Mouse (Mus musculus): ENCODE data around the gene S100a4. TPM values are rescaled to one million over a fixed set of nuclear protein-coding genes. Genes with fewer than 3 reads are reported as not detected.

Gene S100a4
- 0.96 and 1.9 TPM in 2 replicates for polyA plus RNA-seq (2012; rRNA removed)

DNA sequence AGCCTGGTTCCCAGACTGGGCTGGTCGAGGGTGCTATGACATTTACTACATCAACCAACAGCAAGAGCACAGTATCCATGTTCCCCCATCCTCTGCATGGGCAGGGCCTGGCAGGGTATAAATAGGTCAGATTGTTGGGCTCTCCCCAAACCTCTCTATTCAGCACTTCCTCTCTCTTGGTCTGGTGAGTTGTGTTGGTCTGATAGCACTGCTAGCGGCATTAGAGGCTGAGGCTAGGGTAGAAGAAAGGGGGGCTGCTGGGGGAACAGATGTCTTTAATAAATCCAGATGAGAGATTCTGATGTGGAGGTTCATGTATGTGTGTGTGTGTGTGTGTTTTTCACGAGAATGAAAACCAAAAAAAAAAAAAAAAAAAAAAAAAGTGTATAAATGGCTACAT lies at the start of gene S100a4:
S100a4 (plus strand) TSS at position 149 of the 400 bp plus-strand sequence.
- Histone ChIP-seq H3K27ac (ENCODE audit: control insufficient read depth, insufficient read depth, low read depth, low read length) (no peak within 1 kb of the TSS), H3K4me1 (ENCODE audit: control insufficient read depth, insufficient read depth, low read length) (no peaks in the 10 kb centered on the region; the same call in 1 of the 2 replicates), H3K27me3 (ENCODE audit: control insufficient read depth, insufficient read depth, low read length) (no peaks in the 10 kb centered on the region), H3K36me3 (ENCODE audit: control insufficient read depth, insufficient read depth, low read length) (no peaks in the 10 kb centered on the region), H3K4me3 (ENCODE audit: control insufficient read depth, low read depth, low read length) (no peak within 1 kb of the TSS)
- TF ChIP-seq POLR2A (IDR thresholded peaks at IDR 0.05; ENCODE audit: control insufficient read depth, low read depth, low read length) (no peak), CTCF (IDR thresholded peaks at IDR 0.05; ENCODE audit: control insufficient read depth, insufficient read depth, insufficient replicate concordance, low read depth, low read length) (no peak)

DNA sequence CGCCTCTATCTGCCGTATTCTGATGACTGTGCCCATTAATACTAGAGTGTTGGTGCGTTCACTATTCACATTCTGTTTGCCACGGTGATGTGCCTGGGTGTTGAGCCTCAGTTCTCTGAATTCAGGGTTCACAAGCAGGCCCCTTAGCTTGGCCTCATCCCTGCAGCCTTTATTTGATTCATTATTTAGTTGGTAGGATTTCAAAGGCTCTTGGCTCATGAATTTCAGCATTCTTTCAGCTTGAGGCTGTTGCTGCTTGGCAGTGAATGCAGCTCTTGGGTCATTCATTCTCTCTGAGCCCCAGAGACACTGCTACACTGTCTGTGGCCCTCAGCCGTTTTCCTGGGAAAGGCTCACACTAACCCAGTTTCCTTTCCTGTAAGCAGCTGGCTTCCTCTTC lies 47.6 kb upstream of the S100a4 start:
- TF ChIP-seq POLR2A (IDR thresholded peaks at IDR 0.05; ENCODE audit: control insufficient read depth, low read depth, low read length), result no peak
- TF ChIP-seq CTCF (IDR thresholded peaks at IDR 0.05; ENCODE audit: control insufficient read depth, insufficient read depth, insufficient replicate concordance, low read depth, low read length), result no peak
- Histone ChIP-seq H3K27ac (ENCODE audit: control insufficient read depth, insufficient read depth, low read depth, low read length) (no peak overlapping the region), H3K4me3 (ENCODE audit: control insufficient read depth, low read depth, low read length) (no peak overlapping the region), H3K36me3 (ENCODE audit: control insufficient read depth, insufficient read depth, low read length) (no peaks in the 10 kb centered on the region), H3K27me3 (ENCODE audit: control insufficient read depth, insufficient read depth, low read length) (no peaks in the 10 kb centered on the region), H3K4me1 (ENCODE audit: control insufficient read depth, insufficient read depth, low read length) (peaks cover 2% of the 10 kb centered on the region; the same call in 1 of the 2 replicates)

DNA sequence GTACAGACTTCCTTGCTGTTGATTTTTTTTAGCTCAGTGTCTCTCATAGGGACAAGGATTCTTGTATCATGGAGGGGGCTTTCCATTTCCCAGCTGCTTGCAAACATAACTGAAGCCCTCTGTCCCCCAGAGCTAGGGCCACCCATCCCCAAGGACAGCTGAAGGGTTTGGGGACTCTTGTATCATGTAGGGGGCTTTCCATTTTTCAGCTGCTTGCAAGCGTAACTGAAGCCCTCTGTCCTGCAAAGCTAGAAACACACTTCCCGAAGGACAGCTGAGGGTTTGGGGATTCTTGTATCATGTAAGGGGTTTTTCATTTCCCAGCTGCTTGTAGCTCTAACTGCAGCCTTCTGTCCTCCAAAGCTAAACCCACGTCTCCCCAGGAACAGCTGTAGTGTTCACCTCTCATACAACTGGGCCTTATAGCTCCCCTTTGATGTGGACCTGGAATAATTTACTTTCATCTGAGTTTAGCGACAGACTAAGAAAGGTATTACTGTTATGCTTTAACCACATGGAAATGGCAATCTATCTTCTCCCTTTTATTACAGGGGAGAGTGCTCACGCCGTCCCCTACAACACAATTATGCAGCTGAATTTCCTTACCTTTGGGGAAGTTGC lies 43.5 kb upstream of the S100a4 start, which contains the start of gene S100a3:
S100a3 (plus strand) TSS at position 571 of the 621 bp plus-strand sequence.
- Histone ChIP-seq H3K4me3 (ENCODE audit: control insufficient read depth, low read depth, low read length) (no peak within 1 kb of the TSS), H3K36me3 (ENCODE audit: control insufficient read depth, insufficient read depth, low read length) (no peaks in the 10 kb centered on the region), H3K27ac (ENCODE audit: control insufficient read depth, insufficient read depth, low read depth, low read length) (no peak within 1 kb of the TSS), H3K4me1 (ENCODE audit: control insufficient read depth, insufficient read depth, low read length) (no peaks in the 10 kb centered on the region), H3K27me3 (ENCODE audit: control insufficient read depth, insufficient read depth, low read length) (no peaks in the 10 kb centered on the region)
- TF ChIP-seq CTCF (IDR thresholded peaks at IDR 0.05; ENCODE audit: control insufficient read depth, insufficient read depth, insufficient replicate concordance, low read depth, low read length) (no peak), POLR2A (IDR thresholded peaks at IDR 0.05; ENCODE audit: control insufficient read depth, low read depth, low read length) (no peak)

DNA sequence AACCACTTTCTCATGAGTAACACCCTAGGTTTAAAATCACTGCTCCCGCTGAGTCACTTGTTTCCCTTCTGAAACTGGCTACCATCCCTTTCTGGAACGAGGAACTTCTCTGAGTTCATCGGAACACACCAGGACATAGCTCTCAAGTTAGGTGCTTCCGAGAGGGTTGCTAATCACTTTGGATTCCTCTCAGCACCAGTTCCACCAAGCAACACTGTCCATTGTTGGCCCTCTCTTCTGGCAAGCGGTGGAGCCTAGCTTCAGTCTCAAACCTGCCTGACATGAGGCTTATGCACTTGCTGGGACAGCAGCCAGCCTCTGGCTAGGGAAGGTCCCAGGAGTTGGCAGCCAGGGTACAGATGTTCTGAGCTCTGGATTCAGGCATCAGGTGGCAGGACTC lies 28.9 kb upstream of the S100a4 start:
- no peaks in the 10 kb centered on the region for H3K27me3 ChIP-seq (ENCODE audit: control insufficient read depth, insufficient read depth, low read length)
- no peaks in the 10 kb centered on the region for H3K4me1 ChIP-seq (ENCODE audit: control insufficient read depth, insufficient read depth, low read length)
- no peak overlapping the region for H3K27ac ChIP-seq (ENCODE audit: control insufficient read depth, insufficient read depth, low read depth, low read length)
- H3K4me3 ChIP-seq (ENCODE audit: control insufficient read depth, low read depth, low read length), result no peak overlapping the region
- H3K36me3 ChIP-seq (ENCODE audit: control insufficient read depth, insufficient read depth, low read length), result no peaks in the 10 kb centered on the region
- TF ChIP-seq CTCF (IDR thresholded peaks at IDR 0.05; ENCODE audit: control insufficient read depth, insufficient read depth, insufficient replicate concordance, low read depth, low read length), result no peak
- TF ChIP-seq POLR2A (IDR thresholded peaks at IDR 0.05; ENCODE audit: control insufficient read depth, low read depth, low read length), result no peak

DNA sequence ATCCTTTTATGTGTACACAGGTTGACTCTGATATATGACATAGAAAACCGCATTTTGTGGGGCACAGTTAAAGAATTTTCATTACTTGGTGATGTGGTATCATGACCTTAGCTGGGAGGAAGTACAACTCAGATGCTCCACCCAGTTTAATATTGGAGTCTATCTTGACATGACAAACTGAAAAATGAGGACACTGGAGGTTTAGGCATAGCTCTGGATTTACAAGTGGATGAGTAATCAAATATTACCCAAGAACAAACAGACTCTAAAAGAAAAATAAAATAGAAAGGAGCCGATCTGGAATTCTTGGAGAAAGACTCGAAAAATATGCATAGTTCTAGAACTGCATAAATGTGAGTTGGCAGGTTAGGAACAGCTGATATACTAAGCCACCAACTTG lies 28.3 kb upstream of the S100a4 start:
- Histone ChIP-seq H3K27me3 (ENCODE audit: control insufficient read depth, insufficient read depth, low read length) (no peaks in the 10 kb centered on the region), H3K4me3 (ENCODE audit: control insufficient read depth, low read depth, low read length) (no peak overlapping the region), H3K4me1 (ENCODE audit: control insufficient read depth, insufficient read depth, low read length) (no peaks in the 10 kb centered on the region), H3K36me3 (ENCODE audit: control insufficient read depth, insufficient read depth, low read length) (no peaks in the 10 kb centered on the region), H3K27ac (ENCODE audit: control insufficient read depth, insufficient read depth, low read depth, low read length) (no peak overlapping the region)
- no peak for TF ChIP-seq POLR2A (IDR thresholded peaks at IDR 0.05; ENCODE audit: control insufficient read depth, low read depth, low read length)
- TF ChIP-seq CTCF (IDR thresholded peaks at IDR 0.05; ENCODE audit: control insufficient read depth, insufficient read depth, insufficient replicate concordance, low read depth, low read length), result no peak

DNA sequence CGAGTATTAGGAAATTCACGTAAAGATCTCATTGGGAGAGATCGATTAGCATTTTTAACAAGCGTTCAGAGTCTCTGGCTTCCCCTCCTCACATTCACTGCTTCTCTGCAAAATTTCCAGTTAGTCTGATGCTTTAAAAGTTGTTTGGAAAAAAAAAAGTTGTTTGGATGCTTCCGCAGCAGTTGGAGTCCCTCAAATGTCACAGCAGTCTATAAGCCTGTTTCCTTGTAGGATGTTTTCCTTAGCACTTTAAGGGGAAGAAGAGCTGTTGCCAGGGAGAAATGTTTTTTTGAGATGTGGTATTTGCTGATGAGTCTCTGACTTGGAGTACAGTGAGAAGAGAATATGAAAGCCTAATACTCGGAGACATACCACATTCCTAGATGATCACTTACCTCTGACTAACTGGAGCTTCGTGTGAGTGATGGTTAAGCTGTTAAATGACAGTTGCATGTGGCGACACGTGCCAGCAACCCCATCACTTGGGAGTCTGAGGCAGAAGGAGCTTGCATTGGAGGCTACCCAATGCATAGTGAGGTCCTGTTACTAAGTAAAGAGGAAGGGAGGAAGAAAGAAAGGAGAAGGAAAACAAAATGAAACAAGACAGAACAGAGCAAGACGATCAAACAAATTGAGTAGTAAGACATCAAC lies 27.1 kb upstream of the S100a4 start:
- TF ChIP-seq POLR2A (IDR thresholded peaks at IDR 0.05; ENCODE audit: control insufficient read depth, low read depth, low read length) (no peak), CTCF (IDR thresholded peaks at IDR 0.05; ENCODE audit: control insufficient read depth, insufficient read depth, insufficient replicate concordance, low read depth, low read length) (no peak)
- H3K36me3 ChIP-seq (ENCODE audit: control insufficient read depth, insufficient read depth, low read length), result no peaks in the 10 kb centered on the region
- H3K4me1 ChIP-seq (ENCODE audit: control insufficient read depth, insufficient read depth, low read length), result no peaks in the 10 kb centered on the region
- no peaks in the 10 kb centered on the region for H3K27me3 ChIP-seq (ENCODE audit: control insufficient read depth, insufficient read depth, low read length)
- no peak overlapping the region for H3K27ac ChIP-seq (ENCODE audit: control insufficient read depth, insufficient read depth, low read depth, low read length)
- no peak overlapping the region for H3K4me3 ChIP-seq (ENCODE audit: control insufficient read depth, low read depth, low read length)

DNA sequence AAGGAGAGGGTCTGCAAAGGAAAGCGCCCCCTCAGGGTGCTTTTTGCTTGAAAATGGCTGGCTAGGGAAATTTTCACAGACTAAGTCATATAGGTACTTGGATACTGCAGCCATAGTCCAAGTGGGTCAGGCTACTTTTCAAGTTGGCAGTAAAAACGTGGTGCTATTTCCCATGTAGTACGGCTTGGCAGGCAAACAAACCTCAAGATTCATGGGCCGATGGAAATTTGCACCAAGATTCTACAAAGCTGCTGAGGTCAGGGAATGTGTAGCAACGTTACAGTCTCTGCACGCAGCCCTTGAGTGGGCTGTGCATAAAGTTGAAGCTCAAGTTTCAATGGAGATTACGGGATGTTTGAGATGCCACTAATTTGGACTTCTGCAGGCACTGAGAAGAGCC lies 24.1 kb upstream of the S100a4 start:
- no peak overlapping the region for H3K4me3 ChIP-seq (ENCODE audit: control insufficient read depth, low read depth, low read length)
- H3K36me3 ChIP-seq (ENCODE audit: control insufficient read depth, insufficient read depth, low read length), result no peaks in the 10 kb centered on the region
- TF ChIP-seq POLR2A (IDR thresholded peaks at IDR 0.05; ENCODE audit: control insufficient read depth, low read depth, low read length) (no peak), CTCF (IDR thresholded peaks at IDR 0.05; ENCODE audit: control insufficient read depth, insufficient read depth, insufficient replicate concordance, low read depth, low read length) (no peak)

More for the DNA sequence above, 24.1 kb upstream of the S100a4 start:
- H3K27me3 ChIP-seq (ENCODE audit: control insufficient read depth, insufficient read depth, low read length), result no peaks in the 10 kb centered on the region
- H3K4me1 ChIP-seq (ENCODE audit: control insufficient read depth, insufficient read depth, low read length), result no peaks in the 10 kb centered on the region; the same call in 1 of the 2 replicates
- H3K27ac ChIP-seq (ENCODE audit: control insufficient read depth, insufficient read depth, low read depth, low read length), result no peak overlapping the region

All from testis, adult 2 months (tissue).